ENCODE assay signal across 30 mouse cellular contexts in the genomic region with DNA sequence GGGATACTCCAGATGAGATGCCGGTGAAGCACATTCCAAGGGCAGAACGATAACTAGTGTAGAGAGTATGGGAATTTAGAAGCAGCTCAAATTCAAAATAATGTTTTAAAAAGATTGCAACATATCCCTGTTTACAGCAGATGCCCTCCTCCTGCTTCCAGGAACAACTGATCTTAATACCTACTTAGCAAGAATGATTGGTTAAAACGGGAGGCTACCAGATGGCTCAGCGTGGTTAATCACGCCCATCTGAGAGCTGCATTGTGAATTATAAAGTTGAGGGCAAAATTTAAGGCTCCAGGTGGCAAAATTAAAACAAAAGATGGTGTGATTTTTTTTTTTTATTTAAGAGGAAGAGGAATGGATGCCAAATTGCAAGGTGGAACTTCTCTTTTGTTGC.
DNase-seq lines count a peak whose midpoint lies in the region; ATAC-seq and TF ChIP-seq lines count a peak whose summit lies in the region.
"Had no signal": no experiment of that assay in that cellular context is flagged by ENCODE, and none has a peak within 500 bp of the region (broad histone marks: within the 10 kb centered on the region; RNA-seq: fewer than 3 reads in every experiment).

No protein-coding gene starts in this region.

- TF ChIP-seq POLR2A in olfactory bulb, adult 2 months (IDR thresholded peaks at IDR 0.05; ENCODE audit: insufficient read depth, low read depth, low read length), result no peak

- no peaks in the 10 kb centered on the region for H3K27me3 ChIP-seq in midbrain, postnatal 0 days (ENCODE audit: insufficient read depth, low read length)
- H3K27me3 ChIP-seq: CH12.LX; embryonic facial prominence, embryonic 13.5 days; forebrain, embryonic 12.5 days; forebrain, embryonic 15.5 days; heart, embryonic 12.5 days; heart, embryonic 15.5 days; hindbrain, embryonic 15.5 days had no signal

- no peaks in the 10 kb centered on the region for H3K36me3 ChIP-seq in midbrain, postnatal 0 days (ENCODE audit: insufficient read depth, low read length)
- H3K36me3 ChIP-seq: embryonic facial prominence, embryonic 10.5 days; embryonic facial prominence, embryonic 13.5 days; forebrain, embryonic 12.5 days; forebrain, embryonic 15.5 days; G1E; heart, embryonic 12.5 days; heart, embryonic 15.5 days; hindbrain, embryonic 15.5 days had no signal

- 59% methylated on average over 5 of the region's 5 CpGs for WGBS in olfactory bulb, adult 2 months
- WGBS in midbrain, postnatal 0 days, result 89% methylated on average over 5 of the region's 5 CpGs

- intact Hi-C loops in left cerebral cortex, postnatal 10 days (cut with DNase I), result no loop called here

- DNase-seq in layer of hippocampus, adult 18-20 months (ENCODE audit: low spot score in 2 of 2), result peak; percentile 5 to 54
- no peak for DNase-seq in layer of hippocampus, postnatal 25 days (ENCODE audit: extremely low spot score in 1 of 2, low spot score in 1 of 2)
- peak; percentile 44 for DNase-seq in brain, adult 2 months (ENCODE audit: low read depth, low spot score)
- peak; percentile 24 to 38 for DNase-seq in layer of hippocampus, adult 8-10 months (ENCODE audit: low spot score in 2 of 2)
- DNase-seq in left cerebral cortex, postnatal 10 days (ENCODE audit: extremely low spot score in 1 of 2, low spot score in 2 of 2), result no peak
- no peak for DNase-seq in midbrain, postnatal 0 days (ENCODE audit: low spot score)
- DNase-seq: adrenal gland, postnatal 10 days; adrenal gland, postnatal 36 days; B cell, adult 2 months; cerebellum, adult 11 months; cerebellum, adult 2 months; cerebellum, adult 9-11 months; cerebellum, postnatal 25 days; embryo, embryonic 11 days; gastrocnemius, postnatal 25 days; heart, adult 18-20 months; heart, postnatal 10 days; heart, postnatal 4 days had no signal

- 0 out of 2 replicates have a peak overlapping the region, but pooled peaks have one; percentile 29 for H3K27ac ChIP-seq in olfactory bulb, adult 2 months (ENCODE audit: insufficient read depth, low read depth, low read length)
- H3K27ac ChIP-seq in midbrain, postnatal 0 days (ENCODE audit: low read depth, low read length), result no peak overlapping the region
- H3K27ac ChIP-seq: embryonic facial prominence, embryonic 10.5 days; embryonic facial prominence, embryonic 13.5 days; forebrain, embryonic 12.5 days; forebrain, embryonic 15.5 days; heart, embryonic 15.5 days; hindbrain, embryonic 15.5 days had no signal

- no peaks in the 10 kb centered on the region for H3K9me3 ChIP-seq in midbrain, postnatal 0 days (ENCODE audit: low read length)
- H3K9me3 ChIP-seq: embryonic facial prominence, embryonic 10.5 days; embryonic facial prominence, embryonic 13.5 days; forebrain, embryonic 12.5 days; forebrain, embryonic 15.5 days; G1E; heart, embryonic 12.5 days; heart, embryonic 15.5 days; hindbrain, embryonic 15.5 days had no signal

- H3K4me1 ChIP-seq in olfactory bulb, adult 2 months (ENCODE audit: control insufficient read depth, insufficient read depth, low read length), result no peaks in the 10 kb centered on the region
- no peaks in the 10 kb centered on the region for H3K4me1 ChIP-seq in midbrain, postnatal 0 days (ENCODE audit: insufficient read depth, low read length)
- H3K4me1 ChIP-seq: embryonic facial prominence, embryonic 10.5 days; heart, embryonic 12.5 days; heart, embryonic 15.5 days had no signal

- no peak overlapping the region for H3K4me2 ChIP-seq in midbrain, postnatal 0 days (ENCODE audit: low read depth, low read length, poor library complexity, severe bottlenecking)
- H3K4me2 ChIP-seq: embryonic facial prominence, embryonic 13.5 days; forebrain, embryonic 12.5 days; forebrain, embryonic 15.5 days; heart, embryonic 12.5 days; heart, embryonic 15.5 days; hindbrain, embryonic 15.5 days had no signal

- H3K9ac ChIP-seq in midbrain, postnatal 0 days (replicated peaks; ENCODE audit: low read length, poor library complexity, severe bottlenecking), result no peak overlapping the region
- H3K9ac ChIP-seq: embryonic facial prominence, embryonic 13.5 days; forebrain, embryonic 12.5 days; forebrain, embryonic 15.5 days; heart, embryonic 12.5 days; heart, embryonic 15.5 days; hindbrain, embryonic 15.5 days had no signal

- no peak for ATAC-seq in midbrain, postnatal 0 days (ENCODE audit: low FRiP score)
- ATAC-seq: forebrain, embryonic 15.5 days; Patski had no signal

- no peak for TF ChIP-seq CTCF in olfactory bulb, adult 2 months (IDR thresholded peaks at IDR 0.05; ENCODE audit: insufficient read depth, low read depth, low read length)
- no peak for TF ChIP-seq CTCF in midbrain, postnatal 0 days (IDR thresholded peaks at IDR 0.05)

- H3K4me3 ChIP-seq in olfactory bulb, adult 2 months (ENCODE audit: insufficient read depth, low read depth, low read length), result no peak overlapping the region
- H3K4me3 ChIP-seq in midbrain, postnatal 0 days (ENCODE audit: low read depth, low read length), result no peak overlapping the region
- H3K4me3 ChIP-seq: embryonic facial prominence, embryonic 10.5 days; embryonic facial prominence, embryonic 13.5 days; erythroblast, embryonic 14.5 days; forebrain, embryonic 12.5 days; forebrain, embryonic 15.5 days; heart, embryonic 12.5 days; heart, embryonic 15.5 days; hindbrain, embryonic 15.5 days had no signal

Comparison
In these comparisons a context has a peak if more than half of its experiments do, and no peak if none do; other contexts are left out.
1. DNase-seq: peak in layer of hippocampus, adult 18-20 months (2 of 2), brain, adult 2 months (single experiment) and layer of hippocampus, adult 8-10 months (2 of 2); none in layer of hippocampus, postnatal 25 days (0 of 2), left cerebral cortex, postnatal 10 days (0 of 2) and midbrain, postnatal 0 days (single experiment).